Mouse (Mus musculus): ENCODE measurements around the gene Gm973. TPM values are rescaled to one million over a fixed set of nuclear protein-coding genes. Genes with fewer than 3 reads are reported as not detected.
A peak's percentile ranks its signal among the peaks of the same experiment; 100 is the strongest.

The Gm973 gene
- polyA plus RNA-seq, 1 experiment from 2014 or later: 0.43 TPM

DNA sequence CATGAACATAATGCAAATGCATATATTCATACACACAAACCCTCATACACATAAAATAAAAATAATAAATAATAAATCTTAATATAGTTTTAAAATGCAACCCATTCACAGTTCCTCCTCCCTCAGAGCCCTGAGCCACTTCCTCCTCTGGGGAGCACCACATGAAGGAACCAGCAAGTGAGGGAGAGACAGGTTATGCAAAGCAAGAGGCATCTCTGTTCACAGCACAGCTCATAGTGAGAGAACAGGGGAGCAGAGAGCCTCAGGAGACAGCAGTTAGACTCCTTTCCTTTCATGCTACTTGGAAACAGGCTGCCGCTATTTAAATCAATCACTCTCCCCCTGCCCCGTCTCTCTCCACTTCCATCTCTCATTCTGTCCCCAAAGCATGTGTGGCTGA, 47.5 kb downstream of the Gm973 start:
- H3K27ac ChIP-seq: no peak overlapping the region
- no peaks in the 10 kb centered on the region for H3K36me3 ChIP-seq
- no peaks in the 10 kb centered on the region for H3K9me3 ChIP-seq
- H3K4me1 ChIP-seq (replicated peaks): no peaks in the 10 kb centered on the region
- no peak overlapping the region for H3K4me2 ChIP-seq (replicated peaks)
- H3K4me3 ChIP-seq (replicated peaks): no peak overlapping the region
- no peak for ATAC-seq
- no peaks in the 10 kb centered on the region for H3K27me3 ChIP-seq (replicated peaks)
- no peak overlapping the region for H3K9ac ChIP-seq
- 50% methylated on average over 2 of the region's 2 CpGs for WGBS

- no peak overlapping the region for H3K4me2 ChIP-seq (replicated peaks)
- H3K9ac ChIP-seq: no peak overlapping the region
- no peaks in the 10 kb centered on the region for H3K9me3 ChIP-seq
- H3K4me3 ChIP-seq (replicated peaks): no peak overlapping the region
- 68% methylated on average over 5 of the region's 5 CpGs for WGBS
- ATAC-seq: no peak
- H3K27me3 ChIP-seq (replicated peaks): no peaks in the 10 kb centered on the region
- H3K27ac ChIP-seq: no peak overlapping the region
- no peaks in the 10 kb centered on the region for H3K36me3 ChIP-seq
- H3K4me1 ChIP-seq (replicated peaks): no peaks in the 10 kb centered on the region
Measured at GRCm38 (mm10) chr1:59565804-59566203, 49.7 kb downstream of the Gm973 start.

DNA sequence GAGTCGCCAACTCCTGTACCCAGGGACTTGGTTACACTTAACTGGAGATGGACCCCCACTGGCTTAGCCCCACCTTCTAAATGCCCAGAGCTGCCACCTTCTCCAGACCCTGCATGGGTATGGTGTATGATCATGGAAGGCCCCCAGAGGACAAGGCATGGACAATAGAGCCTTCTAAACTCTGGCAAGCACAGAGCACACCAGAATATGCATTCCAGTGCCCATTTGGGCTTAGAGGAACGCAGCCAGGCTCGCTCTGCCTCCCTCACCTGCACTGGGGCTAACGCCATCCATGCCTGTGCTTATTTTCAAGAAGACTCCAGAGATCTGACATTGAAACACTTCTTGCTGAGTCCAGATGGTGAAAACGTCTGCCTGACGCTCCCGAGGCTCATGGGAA, 50.2 kb downstream of the Gm973 start:
- no peak overlapping the region for H3K4me2 ChIP-seq (replicated peaks)
- H3K9ac ChIP-seq: no peak overlapping the region
- H3K4me3 ChIP-seq (replicated peaks): no peak overlapping the region
- ATAC-seq: no peak
- no peak overlapping the region for H3K27ac ChIP-seq
- H3K36me3 ChIP-seq: no peaks in the 10 kb centered on the region
- H3K27me3 ChIP-seq (replicated peaks): no peaks in the 10 kb centered on the region
- 74% methylated on average over 7 of the region's 7 CpGs for WGBS
- no peaks in the 10 kb centered on the region for H3K4me1 ChIP-seq (replicated peaks)
- no peaks in the 10 kb centered on the region for H3K9me3 ChIP-seq

GRCm38 (mm10) chr1:59566926-59567325, 50.9 kb downstream of the Gm973 start:
- H3K27me3 ChIP-seq (replicated peaks): no peaks in the 10 kb centered on the region
- no peaks in the 10 kb centered on the region for H3K36me3 ChIP-seq
- H3K9ac ChIP-seq: no peak overlapping the region
- WGBS: 75% methylated on average over 6 of the region's 6 CpGs
- no peak overlapping the region for H3K4me3 ChIP-seq (replicated peaks)
- no peaks in the 10 kb centered on the region for H3K9me3 ChIP-seq
- no peak overlapping the region for H3K4me2 ChIP-seq (replicated peaks)
- ATAC-seq: no peak
- no peak overlapping the region for H3K27ac ChIP-seq
- H3K4me1 ChIP-seq (replicated peaks): no peaks in the 10 kb centered on the region

DNA sequence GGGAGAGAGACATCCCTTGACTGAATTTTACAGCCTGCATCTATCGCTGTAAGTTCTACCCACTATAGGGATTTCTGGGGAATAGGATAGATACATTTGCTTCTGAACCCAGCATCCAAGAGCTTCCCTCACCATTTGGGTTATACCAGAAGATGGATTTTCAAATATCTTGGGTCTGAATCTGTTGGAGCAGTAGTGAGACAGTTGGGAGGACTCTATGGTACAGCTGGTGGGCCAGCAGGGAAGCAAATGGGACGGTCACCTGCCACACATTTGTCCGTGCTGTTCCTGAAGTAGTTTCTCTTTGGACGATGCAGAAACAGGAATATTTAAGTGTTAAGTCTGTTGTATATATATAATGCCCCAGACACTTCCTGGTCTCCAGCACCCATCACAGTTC, 51.5 kb downstream of the Gm973 start:
- 87% methylated on average over 4 of the region's 4 CpGs for WGBS
- H3K27ac ChIP-seq: no peak overlapping the region
- ATAC-seq: no peak
- no peaks in the 10 kb centered on the region for H3K36me3 ChIP-seq
- H3K27me3 ChIP-seq (replicated peaks): no peaks in the 10 kb centered on the region
- no peak overlapping the region for H3K9ac ChIP-seq
- no peak overlapping the region for H3K4me3 ChIP-seq (replicated peaks)
- no peaks in the 10 kb centered on the region for H3K9me3 ChIP-seq
- H3K4me2 ChIP-seq (replicated peaks): no peak overlapping the region
- H3K4me1 ChIP-seq (replicated peaks): no peaks in the 10 kb centered on the region

- no peak overlapping the region for H3K4me3 ChIP-seq (replicated peaks)
- no peak overlapping the region for H3K4me2 ChIP-seq (replicated peaks)
- no peak overlapping the region for H3K9ac ChIP-seq
- no peaks in the 10 kb centered on the region for H3K4me1 ChIP-seq (replicated peaks)
- ATAC-seq: no peak
- H3K9me3 ChIP-seq: no peaks in the 10 kb centered on the region
- no peaks in the 10 kb centered on the region for H3K36me3 ChIP-seq
- H3K27ac ChIP-seq: no peak overlapping the region
- H3K27me3 ChIP-seq (replicated peaks): no peaks in the 10 kb centered on the region
- 93% methylated on average over 1 of the region's 1 CpGs for WGBS
Measured at GRCm38 (mm10) chr1:59568283-59568682, 52.2 kb downstream of the Gm973 start.

GRCm38 (mm10) chr1:59569301-59569700, 53.2 kb downstream of the Gm973 start:
- Histone ChIP-seq H3K9me3 (no peaks in the 10 kb centered on the region), H3K4me1 (replicated peaks) (no peaks in the 10 kb centered on the region), H3K4me2 (replicated peaks) (no peak overlapping the region), H3K27ac (no peak overlapping the region), H3K4me3 (replicated peaks) (no peak overlapping the region), H3K36me3 (no peaks in the 10 kb centered on the region), H3K9ac (no peak overlapping the region), H3K27me3 (replicated peaks) (no peaks in the 10 kb centered on the region)
- no peak for ATAC-seq
- 84% methylated on average over 5 of the region's 5 CpGs for WGBS

DNA sequence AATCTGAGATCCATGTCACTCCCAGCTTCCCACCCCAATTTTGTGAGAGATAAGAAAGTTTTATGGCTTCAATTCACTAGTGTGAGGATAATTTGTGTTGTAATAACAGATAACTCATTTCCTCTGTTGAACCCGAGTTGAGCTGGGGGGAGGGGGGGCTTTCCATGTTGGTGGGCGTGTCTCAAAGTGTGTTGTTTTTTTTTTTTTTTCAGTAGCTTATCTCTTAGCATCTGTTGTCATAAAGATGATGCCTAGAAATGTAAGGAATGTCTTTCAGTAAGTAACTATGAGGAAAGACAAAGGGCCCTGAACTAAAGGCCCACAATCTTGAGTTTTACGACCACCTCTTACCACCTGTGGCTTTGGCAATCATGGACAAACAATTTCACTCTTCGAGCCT, 54.7 kb downstream of the Gm973 start:
- Histone ChIP-seq H3K36me3 (no peaks in the 10 kb centered on the region), H3K4me2 (replicated peaks) (no peak overlapping the region), H3K27ac (no peak overlapping the region), H3K4me3 (replicated peaks) (no peak overlapping the region), H3K9ac (no peak overlapping the region), H3K27me3 (replicated peaks) (no peaks in the 10 kb centered on the region), H3K4me1 (replicated peaks) (0 out of 2 replicates have a peak, but pooled peaks cover 4% of the 10 kb centered on the region), H3K9me3 (no peaks in the 10 kb centered on the region)
- no peak for ATAC-seq
- 44% methylated on average over 4 of the region's 4 CpGs for WGBS

DNA sequence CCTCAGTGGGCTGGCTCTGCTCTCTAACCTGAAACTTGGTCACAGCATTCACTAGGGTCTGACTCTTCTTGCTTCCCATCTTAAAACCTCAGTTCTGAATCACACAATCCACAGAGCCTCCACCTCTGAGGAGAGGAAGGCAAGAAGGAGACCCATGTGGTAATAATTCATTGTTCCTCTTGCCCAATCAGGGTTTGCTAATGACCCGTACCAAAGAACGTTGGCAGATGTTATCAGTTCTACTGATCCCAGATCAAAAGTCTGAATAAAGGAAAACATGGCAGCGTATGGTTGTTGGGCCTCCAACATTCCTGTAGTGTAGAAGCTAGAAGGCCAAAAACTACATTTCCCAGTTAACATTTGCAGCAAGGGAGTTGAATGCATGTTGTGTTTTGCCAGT, 55.4 kb downstream of the Gm973 start:
- Histone ChIP-seq H3K27ac (no peak overlapping the region), H3K4me1 (replicated peaks) (0 out of 2 replicates have a peak, but pooled peaks cover 7% of the 10 kb centered on the region), H3K36me3 (no peaks in the 10 kb centered on the region), H3K9ac (no peak overlapping the region), H3K4me2 (replicated peaks) (no peak overlapping the region), H3K4me3 (replicated peaks) (no peak overlapping the region), H3K27me3 (replicated peaks) (no peaks in the 10 kb centered on the region; the same call in 1 of the 2 replicates), H3K9me3 (no peaks in the 10 kb centered on the region)
- 81% methylated on average over 3 of the region's 3 CpGs for WGBS
- ATAC-seq: no peak

- 0 out of 2 replicates have a peak, but pooled peaks cover 7% of the 10 kb centered on the region for H3K4me1 ChIP-seq (replicated peaks)
- H3K9ac ChIP-seq: no peak overlapping the region
- H3K27me3 ChIP-seq (replicated peaks): no peaks in the 10 kb centered on the region; the same call in 1 of the 2 replicates
- ATAC-seq: no peak
- no peaks in the 10 kb centered on the region for H3K36me3 ChIP-seq
- no peak overlapping the region for H3K27ac ChIP-seq
- H3K4me3 ChIP-seq (replicated peaks): no peak overlapping the region
- H3K4me2 ChIP-seq (replicated peaks): no peak overlapping the region
- WGBS: 92% methylated on average over 3 of the region's 3 CpGs
- no peaks in the 10 kb centered on the region for H3K9me3 ChIP-seq
Measured at GRCm38 (mm10) chr1:59573843-59574242, 57.8 kb downstream of the Gm973 start.

GRCm38 (mm10) chr1:59574262-59575187, 58.5 kb downstream of the Gm973 start:
- Histone ChIP-seq H3K4me3 (replicated peaks) (0 out of 2 replicates have a peak overlapping the region, but pooled peaks have one; percentile 7), H3K9ac (no peak overlapping the region), H3K27me3 (replicated peaks) (no peaks in the 10 kb centered on the region; the same call in 1 of the 2 replicates), H3K9me3 (no peaks in the 10 kb centered on the region), H3K36me3 (no peaks in the 10 kb centered on the region), H3K4me1 (replicated peaks) (peaks cover 11% of the 10 kb centered on the region), H3K4me2 (replicated peaks) (peak overlapping the region; percentile 46), H3K27ac (no peak overlapping the region)
- WGBS: 32% methylated on average over 21 of the region's 21 CpGs
- 0 out of 2 replicates have a peak, but pooled peaks have one; percentile 31 for ATAC-seq

DNA sequence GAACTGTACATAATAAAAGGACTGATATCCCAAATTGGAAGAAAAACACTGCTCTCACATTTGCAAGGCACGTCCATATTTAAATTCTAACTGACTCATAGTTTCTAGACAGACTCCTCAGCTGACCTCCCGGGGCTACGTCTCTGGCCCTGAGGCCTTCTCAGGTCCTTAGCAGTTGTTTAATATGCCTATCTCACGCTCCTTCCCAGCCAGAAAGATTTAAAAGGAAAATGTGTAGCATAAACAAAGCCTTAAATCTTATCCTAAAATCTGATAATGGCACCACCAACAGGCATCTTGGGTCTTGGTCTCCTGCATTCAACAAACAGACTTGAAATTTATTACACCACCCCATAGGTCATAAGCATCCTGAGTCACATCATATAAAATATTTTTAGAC, 62.7 kb downstream of the Gm973 start:
- peaks cover 24% of the 10 kb centered on the region for H3K4me1 ChIP-seq (replicated peaks)
- no peak for ATAC-seq
- no peak overlapping the region for H3K4me2 ChIP-seq (replicated peaks)
- 50% methylated on average over 4 of the region's 4 CpGs for WGBS
- no peaks in the 10 kb centered on the region for H3K36me3 ChIP-seq
- no peaks in the 10 kb centered on the region; the same call in 1 of the 2 replicates for H3K27me3 ChIP-seq (replicated peaks)
- no peak overlapping the region for H3K9ac ChIP-seq
- no peaks in the 10 kb centered on the region for H3K9me3 ChIP-seq
- no peak overlapping the region for H3K4me3 ChIP-seq (replicated peaks)
- no peak overlapping the region for H3K27ac ChIP-seq

- Histone ChIP-seq H3K4me2 (replicated peaks) (no peak overlapping the region), H3K27ac (peak overlapping the region; percentile 33), H3K9me3 (no peaks in the 10 kb centered on the region), H3K4me1 (replicated peaks) (peaks cover 24% of the 10 kb centered on the region), H3K9ac (no peak overlapping the region), H3K36me3 (no peaks in the 10 kb centered on the region), H3K4me3 (replicated peaks) (no peak overlapping the region), H3K27me3 (replicated peaks) (no peaks in the 10 kb centered on the region; the same call in 1 of the 2 replicates)
- no peak for ATAC-seq
- WGBS: 25% methylated on average over 5 of the region's 5 CpGs
Measured at GRCm38 (mm10) chr1:59579327-59579726, 63.3 kb downstream of the Gm973 start.

Measured in intestine, embryonic 15.5 days (tissue).